Mouse (Mus musculus) heart, embryonic 15.5 days (tissue): ENCODE data around the gene Celsr3. TPM values are rescaled to one million over a fixed set of nuclear protein-coding genes. Genes with fewer than 3 reads are reported as not detected.
A peak's percentile ranks its signal among the peaks of the same experiment; 100 is the strongest.

Source experiments
- ATAC-seq: fragments of 200-750 bp; cut with Nextera tagmentation; replicated peaks from 2 replicates; pipeline ENCODE4 v1.8.0; 2017; ENCODE audit warnings: low read depth, moderate TSS enrichment; ENCODE audit not compliant: insufficient number of reproducible peaks, insufficient read depth, low FRiP score
- H3K27ac ChIP-seq: fragments of 300-500 bp; sonication (generic); 2 replicates; pipeline ENCODE4 v1.5.1; 2015; ENCODE audit warnings: mild to moderate bottlenecking, inconsistent platforms
- H3K27me3 ChIP-seq: fragments of 300-500 bp; sonication (generic); 2 replicates; pipeline ENCODE4 v1.6.1; 2015; ENCODE audit warnings: inconsistent platforms
- H3K36me3 ChIP-seq: fragments of 300-500 bp; sonication (generic); 2 replicates; pipeline ENCODE4 v1.6.1; 2015; ENCODE audit warnings: mild to moderate bottlenecking, inconsistent platforms
- H3K4me1 ChIP-seq: fragments of 300-500 bp; sonication (generic); replicated peaks from 2 replicates; pipeline ENCODE4 v1.6.1; 2015; ENCODE audit warnings: inconsistent platforms
- H3K4me2 ChIP-seq: fragments of 300-500 bp; sonication (generic); 2 replicates; pipeline ENCODE4 v1.6.1; 2015; ENCODE audit warnings: inconsistent platforms, mild to moderate bottlenecking, moderate library complexity
- H3K4me3 ChIP-seq: fragments of 300-500 bp; sonication (generic); 2 replicates; pipeline ENCODE4 v1.5.1; 2015; ENCODE audit warnings: mild to moderate bottlenecking, inconsistent platforms
- H3K9ac ChIP-seq: fragments of 300-500 bp; sonication (generic); 2 replicates; pipeline ENCODE4 v1.6.1; 2015; ENCODE audit warnings: mild to moderate bottlenecking, inconsistent platforms
- H3K9me3 ChIP-seq: fragments of 300-500 bp; sonication (generic); replicated peaks from 2 replicates; pipeline ENCODE4 v1.6.1; 2016; ENCODE audit warnings: inconsistent platforms
- WGBS: fragments of 180-500 bp; shearing (Covaris S2); methylation state at CpG from one replicate; pipeline ENCODE4 v1.1.7; 2015; ENCODE audit warnings: mixed read lengths; 5-methylcytosine and 5-hydroxymethylcytosine counted together
- polyA plus RNA-seq: library from polyadenylated mRNA; unstranded; fragments of >200 nt; fragmentation: Nextera tagmentation; extraction: Ambion mirVana; gene quantifications from 2 replicates; pipeline ENCODE4 v1.2.1, GENCODE M21; 2015

Celsr3 gene
- polyA plus RNA-seq, 1 experiment from 2014 or later, result 0.06 TPM

DNA sequence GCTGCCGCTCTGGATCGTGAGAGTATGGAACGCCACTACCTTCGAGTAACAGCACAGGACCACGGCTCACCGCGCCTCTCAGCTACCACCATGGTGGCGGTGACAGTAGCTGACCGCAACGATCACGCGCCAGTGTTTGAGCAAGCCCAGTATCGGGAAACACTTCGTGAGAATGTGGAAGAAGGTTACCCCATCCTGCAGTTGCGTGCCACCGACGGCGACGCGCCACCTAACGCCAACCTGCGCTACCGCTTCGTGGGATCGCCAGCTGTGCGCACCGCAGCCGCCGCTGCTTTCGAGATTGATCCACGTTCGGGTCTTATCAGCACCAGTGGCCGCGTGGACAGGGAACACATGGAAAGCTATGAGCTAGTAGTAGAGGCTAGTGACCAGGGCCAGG, 1.3 kb downstream of the Celsr3 start:
- no peak for ATAC-seq
- H3K9ac ChIP-seq, result no peak overlapping the region
- H3K4me2 ChIP-seq, result peak overlapping the region; percentile 81
- H3K27ac ChIP-seq, result no peak overlapping the region
- peaks cover 32% of the 10 kb centered on the region for H3K4me1 ChIP-seq
- peaks cover 98% of the 10 kb centered on the region for H3K27me3 ChIP-seq
- WGBS, result 12% methylated on average over 34 of the region's 34 CpGs
- peak overlapping the region; percentile 45 for H3K4me3 ChIP-seq
- H3K9me3 ChIP-seq, result no peaks in the 10 kb centered on the region
- H3K36me3 ChIP-seq, result no peaks in the 10 kb centered on the region

DNA sequence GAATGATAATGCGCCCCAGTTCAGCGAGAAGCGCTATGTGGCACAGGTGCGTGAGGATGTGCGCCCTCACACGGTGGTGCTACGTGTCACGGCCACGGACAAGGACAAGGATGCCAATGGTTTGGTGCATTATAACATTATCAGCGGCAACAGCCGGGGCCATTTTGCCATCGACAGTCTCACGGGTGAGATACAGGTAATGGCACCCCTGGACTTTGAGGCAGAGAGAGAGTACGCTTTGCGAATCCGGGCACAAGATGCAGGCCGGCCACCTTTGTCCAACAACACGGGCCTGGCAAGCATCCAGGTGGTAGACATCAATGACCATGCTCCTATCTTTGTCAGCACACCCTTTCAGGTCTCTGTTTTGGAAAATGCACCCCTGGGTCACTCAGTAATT, 1.8 kb downstream of the Celsr3 start:
- H3K27ac ChIP-seq, result no peak overlapping the region
- H3K4me2 ChIP-seq, result peak overlapping the region; percentile 81
- H3K9me3 ChIP-seq, result no peaks in the 10 kb centered on the region
- H3K4me1 ChIP-seq, result peaks cover 37% of the 10 kb centered on the region
- H3K36me3 ChIP-seq, result no peaks in the 10 kb centered on the region
- peak overlapping the region; percentile 45; the same call in 1 of the 2 replicates for H3K4me3 ChIP-seq
- no peak overlapping the region for H3K9ac ChIP-seq
- no peak for ATAC-seq
- H3K27me3 ChIP-seq, result peaks cover 98% of the 10 kb centered on the region
- 60% methylated on average over 18 of the region's 18 CpGs for WGBS

DNA sequence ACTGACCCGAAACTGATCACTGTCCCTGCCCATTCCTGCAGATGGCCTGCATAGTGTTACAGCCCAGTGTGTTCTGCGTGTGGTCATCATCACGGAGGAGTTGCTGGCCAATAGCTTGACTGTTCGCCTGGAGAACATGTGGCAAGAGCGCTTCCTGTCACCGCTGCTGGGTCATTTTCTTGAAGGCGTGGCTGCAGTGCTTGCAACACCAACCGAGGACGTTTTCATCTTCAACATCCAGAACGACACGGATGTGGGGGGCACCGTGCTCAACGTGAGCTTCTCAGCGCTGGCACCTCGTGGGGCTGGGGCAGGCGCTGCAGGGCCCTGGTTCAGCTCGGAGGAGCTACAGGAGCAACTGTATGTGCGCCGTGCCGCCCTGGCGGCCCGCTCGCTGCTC, 5.5 kb downstream of the Celsr3 start:
- Histone ChIP-seq H3K4me2 (peak overlapping the region; percentile 97), H3K4me3 (peak overlapping the region; percentile 54), H3K9me3 (no peaks in the 10 kb centered on the region), H3K4me1 (peaks cover 28% of the 10 kb centered on the region), H3K27ac (no peak overlapping the region), H3K9ac (0 out of 2 replicates have a peak overlapping the region, but pooled peaks have one; percentile 2), H3K27me3 (peaks cover 82% of the 10 kb centered on the region), H3K36me3 (no peaks in the 10 kb centered on the region)
- 4% methylated on average over 23 of the region's 23 CpGs for WGBS
- no peak for ATAC-seq

- peak; percentile 98 for ATAC-seq
Observed at GRCm38 (mm10) chr9:108832390-108833108, 6.4 kb downstream of the Celsr3 start.

DNA sequence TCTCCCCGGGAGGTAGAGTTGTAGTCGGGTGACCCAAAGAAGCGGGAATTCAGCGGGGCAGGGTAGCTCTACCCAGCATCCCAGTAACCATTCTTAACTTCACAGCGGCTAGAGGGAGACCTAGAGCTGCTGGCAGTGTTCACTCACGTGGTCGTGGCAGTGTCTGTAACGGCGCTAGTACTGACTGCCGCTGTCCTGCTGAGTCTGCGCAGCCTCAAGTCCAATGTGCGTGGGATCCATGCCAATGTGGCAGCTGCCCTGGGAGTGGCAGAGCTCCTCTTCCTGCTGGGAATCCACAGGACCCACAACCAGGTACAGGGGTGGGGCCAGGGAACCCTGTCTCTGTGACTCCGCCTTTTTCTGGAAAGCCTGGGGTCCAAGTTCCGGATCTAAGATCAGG, 16.9 kb downstream of the Celsr3 start:
- H3K36me3 ChIP-seq, result no peaks in the 10 kb centered on the region
- 11% methylated on average over 14 of the region's 14 CpGs for WGBS
- no peaks in the 10 kb centered on the region for H3K9me3 ChIP-seq
- H3K4me3 ChIP-seq, result no peak overlapping the region
- H3K27me3 ChIP-seq, result peaks cover 37% of the 10 kb centered on the region
- no peak overlapping the region for H3K27ac ChIP-seq
- no peak; the same call in 1 of the 2 replicates for ATAC-seq
- peak overlapping the region; percentile 43 for H3K4me2 ChIP-seq
- peaks cover 6% of the 10 kb centered on the region for H3K4me1 ChIP-seq
- H3K9ac ChIP-seq, result no peak overlapping the region

More at GRCm38 (mm10) chr9:108832390-108833108, 6.4 kb downstream of the Celsr3 start:
- peaks cover 20% of the 10 kb centered on the region for H3K4me1 ChIP-seq
- H3K9ac ChIP-seq, result peak overlapping the region; percentile 42; the same call in 1 of the 2 replicates
- peaks cover 76% of the 10 kb centered on the region for H3K27me3 ChIP-seq
- H3K9me3 ChIP-seq, result no peaks in the 10 kb centered on the region
- 4% methylated on average over 46 of the region's 46 CpGs for WGBS
- H3K4me2 ChIP-seq, result peak overlapping the region; percentile 97
- H3K27ac ChIP-seq, result no peak overlapping the region
- peak overlapping the region; percentile 54 for H3K4me3 ChIP-seq
- H3K36me3 ChIP-seq, result no peaks in the 10 kb centered on the region

DNA sequence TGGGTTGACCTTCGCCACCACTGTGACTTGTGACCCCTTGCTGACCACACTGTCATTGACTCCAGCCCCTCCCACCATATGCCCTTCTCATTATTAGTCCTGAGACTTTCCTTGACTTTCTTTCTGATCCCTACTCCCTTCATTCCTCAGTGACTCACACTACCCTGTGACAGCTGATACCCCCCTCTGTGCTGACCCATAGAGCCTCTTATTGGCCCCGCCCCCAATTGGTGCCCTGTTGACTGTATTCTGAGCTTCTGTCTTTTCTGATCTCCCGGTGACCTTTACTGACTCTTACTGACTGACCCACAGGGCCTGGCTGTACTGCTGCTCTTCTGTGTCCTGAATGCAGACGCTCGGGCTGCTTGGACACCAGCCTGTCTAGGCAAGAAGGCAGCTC, 19.3 kb downstream of the Celsr3 start:
- WGBS, result 65% methylated on average over 5 of the region's 5 CpGs
- no peak overlapping the region for H3K4me3 ChIP-seq

DNA sequence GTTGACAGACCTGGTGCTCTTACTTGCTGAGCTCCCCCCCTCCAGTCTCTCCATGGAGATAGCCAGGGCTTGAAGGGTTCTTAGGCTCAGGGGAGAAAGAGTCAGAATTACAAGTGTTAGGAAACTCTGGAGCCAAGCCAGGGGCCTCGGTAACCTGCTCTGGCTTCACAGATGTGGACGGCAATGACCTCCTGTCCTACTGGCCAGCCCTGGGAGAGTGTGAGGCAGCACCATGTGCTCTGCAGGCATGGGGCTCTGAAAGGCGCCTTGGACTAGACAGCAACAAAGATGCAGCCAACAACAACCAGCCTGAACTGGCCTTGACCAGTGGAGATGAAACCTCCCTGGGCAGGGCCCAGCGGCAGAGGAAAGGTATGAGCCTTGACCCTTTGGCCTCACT, 21.3 kb downstream of the Celsr3 start:
- no peak for ATAC-seq
- H3K27me3 ChIP-seq, result peaks cover 28% of the 10 kb centered on the region
- no peak overlapping the region for H3K4me3 ChIP-seq
- no peak overlapping the region for H3K4me2 ChIP-seq
- H3K9ac ChIP-seq, result no peak overlapping the region
- no peaks in the 10 kb centered on the region for H3K36me3 ChIP-seq
- no peaks in the 10 kb centered on the region for H3K9me3 ChIP-seq
- no peak overlapping the region for H3K27ac ChIP-seq
- peaks cover 6% of the 10 kb centered on the region for H3K4me1 ChIP-seq
- WGBS, result 72% methylated on average over 4 of the region's 4 CpGs

More for the DNA sequence above, 19.3 kb downstream of the Celsr3 start:
- Histone ChIP-seq H3K27me3 (peaks cover 35% of the 10 kb centered on the region), H3K9me3 (no peaks in the 10 kb centered on the region), H3K36me3 (no peaks in the 10 kb centered on the region), H3K4me1 (peaks cover 6% of the 10 kb centered on the region), H3K4me2 (no peak overlapping the region), H3K27ac (no peak overlapping the region), H3K9ac (no peak overlapping the region)
- ATAC-seq, result no peak

DNA sequence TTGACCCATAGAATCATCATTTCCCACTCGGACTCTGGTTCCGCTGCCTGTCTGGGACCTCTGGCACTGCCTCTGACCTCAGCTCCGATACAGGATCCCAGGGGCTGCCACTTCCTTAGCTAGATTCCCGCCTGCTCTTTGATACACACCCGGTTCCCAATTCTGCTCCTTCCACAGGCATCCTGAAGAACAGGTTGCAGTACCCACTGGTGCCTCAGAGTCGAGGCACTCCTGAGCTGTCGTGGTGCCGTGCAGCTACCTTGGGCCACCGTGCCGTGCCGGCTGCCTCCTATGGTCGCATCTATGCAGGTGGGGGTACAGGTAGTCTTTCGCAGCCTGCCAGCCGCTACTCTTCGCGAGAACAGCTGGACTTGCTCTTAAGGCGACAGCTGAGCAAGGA, 22.3 kb downstream of the Celsr3 start:
- H3K9me3 ChIP-seq, result no peaks in the 10 kb centered on the region

GRCm38 (mm10) chr9:108852976-108853375, 26.9 kb downstream of the Celsr3 start, which contains the start of gene Slc26a6:
TSS of gene Slc26a6 (plus strand) at chr9:108853283.
- H3K36me3 ChIP-seq, result 0 out of 2 replicates have a peak, but pooled peaks cover 5% of the 10 kb centered on the region
- H3K4me3 ChIP-seq, result peak within 1 kb of the TSS; percentile 79
- 71% methylated on average over 3 of the region's 3 CpGs for whole genome bisulfite sequencing
- H3K27ac ChIP-seq, result peak within 1 kb of the TSS; percentile 84
- peaks cover 27% of the 10 kb centered on the region for H3K4me1 ChIP-seq
- peak within 1 kb of the TSS; percentile 64 for H3K9ac ChIP-seq
- peak within 1 kb of the TSS; percentile 93 for H3K4me2 ChIP-seq
- no peak for ATAC-seq
- H3K9me3 ChIP-seq, result no peaks in the 10 kb centered on the region
- H3K27me3 ChIP-seq, result peaks cover 9% of the 10 kb centered on the region

More for the DNA sequence above, 22.3 kb downstream of the Celsr3 start:
- Histone ChIP-seq H3K4me1 (peaks cover 11% of the 10 kb centered on the region), H3K36me3 (no peaks in the 10 kb centered on the region), H3K27ac (no peak overlapping the region), H3K4me2 (no peak overlapping the region), H3K9ac (no peak overlapping the region), H3K4me3 (no peak overlapping the region), H3K27me3 (peaks cover 19% of the 10 kb centered on the region)
- no peak for ATAC-seq
- 70% methylated on average over 17 of the region's 17 CpGs for WGBS

DNA sequence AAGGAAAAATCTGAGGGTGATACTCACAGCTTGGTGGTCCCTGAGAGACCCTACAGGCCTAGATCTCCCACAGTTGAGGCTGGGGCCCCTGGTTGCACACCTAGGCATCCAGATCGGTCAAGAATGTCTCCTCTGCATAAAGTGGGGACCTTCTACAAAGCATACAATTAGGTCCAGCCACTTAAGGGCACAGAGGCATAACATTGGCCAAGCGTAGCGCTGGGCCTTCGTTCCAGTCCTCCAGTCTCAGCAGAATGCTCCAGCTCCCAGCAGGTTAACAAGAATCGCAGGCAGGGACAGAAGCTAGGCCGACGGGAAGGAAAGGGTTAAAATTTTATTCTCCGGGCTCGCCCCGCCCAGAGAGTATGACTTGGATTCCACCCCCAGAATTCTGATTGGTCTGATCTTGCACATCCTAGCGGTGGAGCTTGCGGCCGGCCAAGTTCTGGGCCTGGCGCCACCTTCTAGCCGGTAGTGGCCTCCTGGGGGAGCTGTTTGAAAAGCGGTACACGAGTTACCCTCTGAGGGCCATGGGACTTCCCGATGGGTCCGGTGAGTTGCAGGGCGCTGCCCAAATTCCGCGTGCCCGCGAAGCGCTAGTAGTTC, 27.6 kb downstream of the Celsr3 start:
- 3% methylated on average over 25 of the region's 25 CpGs for WGBS

GRCm38 (mm10) chr9:108854241-108854696, 28.1 kb downstream of the Celsr3 start:
- Histone ChIP-seq H3K4me2 (peak overlapping the region; percentile 93), H3K4me3 (peak overlapping the region; percentile 79), H3K4me1 (peaks cover 34% of the 10 kb centered on the region), H3K9me3 (no peaks in the 10 kb centered on the region), H3K27ac (peak overlapping the region; percentile 84), H3K9ac (peak overlapping the region; percentile 64), H3K27me3 (no peaks in the 10 kb centered on the region; the same call in none of the 2 replicates), H3K36me3 (peaks cover 9% of the 10 kb centered on the region; the same call in 1 of the 2 replicates)
- peak; percentile 63 for ATAC-seq
- WGBS, result 1% methylated on average over 28 of the region's 28 CpGs

More for the DNA sequence above, 27.6 kb downstream of the Celsr3 start:
- Histone ChIP-seq H3K36me3 (peaks cover 9% of the 10 kb centered on the region; the same call in 1 of the 2 replicates), H3K4me2 (peak overlapping the region; percentile 93), H3K4me3 (peak overlapping the region; percentile 79), H3K9me3 (no peaks in the 10 kb centered on the region), H3K4me1 (peaks cover 29% of the 10 kb centered on the region), H3K27ac (peak overlapping the region; percentile 84), H3K27me3 (peaks cover 3% of the 10 kb centered on the region), H3K9ac (peak overlapping the region; percentile 64)
- peak; percentile 91 for ATAC-seq
